Mouse (Mus musculus) kidney, adult 8-10 months (tissue): Measurements from ENCODE around the gene Optc.

Source experiments
- DNase-seq, 2 experiments: peaks; one replicate each; pipeline ENCODE4 v3.0.0; 2022

Optc gene

DNA sequence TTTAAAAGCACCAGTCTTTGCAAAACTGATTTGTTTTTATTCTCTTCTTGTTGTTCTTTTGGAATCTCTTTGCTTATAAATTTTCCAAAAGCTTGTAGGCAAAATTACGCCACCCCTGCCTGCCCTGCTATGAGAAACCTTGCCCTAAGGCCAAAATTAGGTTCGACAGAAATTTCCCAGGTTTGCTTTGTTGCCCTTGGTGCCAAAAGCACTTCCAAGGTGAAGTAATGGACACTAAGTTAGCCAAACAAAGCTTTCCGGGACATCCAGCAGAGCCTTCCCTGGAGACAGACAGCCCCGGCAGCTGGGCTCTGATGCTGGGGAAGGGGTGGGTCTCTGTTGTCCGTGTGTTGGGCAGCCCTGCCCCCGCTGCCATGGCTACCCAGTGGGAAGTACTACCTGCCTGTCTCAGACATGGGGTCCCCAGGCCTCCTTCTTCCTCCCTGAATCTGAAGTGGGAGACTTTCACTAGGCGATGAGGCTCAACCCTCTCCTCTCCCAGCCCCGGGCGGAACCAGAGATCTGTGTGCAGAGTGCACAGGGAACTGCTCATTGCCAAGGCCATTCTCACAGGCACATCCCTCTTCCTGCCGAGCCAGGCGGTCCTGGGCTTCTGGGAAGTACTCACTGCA, 9.8 kb upstream of the Optc start:
- peak; percentile 30 to 35 for DNase-seq

DNA sequence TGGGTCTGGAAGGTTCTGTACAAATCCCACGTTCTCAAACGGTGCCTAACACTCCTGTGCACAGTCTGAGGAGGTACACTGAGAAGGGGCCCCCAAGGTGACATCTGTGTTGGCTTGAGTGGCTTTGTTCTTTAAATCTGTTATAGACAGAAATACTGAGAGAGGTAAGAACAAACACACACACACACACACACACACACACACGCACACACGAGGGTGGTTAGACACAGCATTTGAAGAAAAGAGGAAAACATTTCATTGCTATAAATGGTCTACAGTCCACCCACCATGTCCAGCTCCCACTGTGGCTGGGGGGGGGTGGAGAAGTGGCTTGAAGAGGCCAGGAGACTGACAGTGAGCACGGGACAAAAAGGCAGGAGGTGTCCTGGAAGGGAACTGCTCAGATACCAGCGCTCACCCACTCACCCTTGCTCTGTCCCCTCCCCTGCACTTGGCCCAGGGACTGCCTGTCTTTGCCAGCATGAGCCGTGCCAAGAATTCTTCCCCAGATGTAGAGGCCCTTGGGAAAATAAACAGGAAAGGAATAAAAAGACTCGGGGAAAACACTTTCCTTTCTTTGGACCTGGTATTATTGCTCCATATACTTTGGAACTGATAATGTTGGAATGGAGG, 8.0 kb upstream of the Optc start:
- peak; percentile 78 to 86 for DNase-seq

- no peak for DNase-seq
These were observed 7.3 kb upstream of the Optc start for GRCm38 (mm10) chr1:133915115-133915514.

DNA sequence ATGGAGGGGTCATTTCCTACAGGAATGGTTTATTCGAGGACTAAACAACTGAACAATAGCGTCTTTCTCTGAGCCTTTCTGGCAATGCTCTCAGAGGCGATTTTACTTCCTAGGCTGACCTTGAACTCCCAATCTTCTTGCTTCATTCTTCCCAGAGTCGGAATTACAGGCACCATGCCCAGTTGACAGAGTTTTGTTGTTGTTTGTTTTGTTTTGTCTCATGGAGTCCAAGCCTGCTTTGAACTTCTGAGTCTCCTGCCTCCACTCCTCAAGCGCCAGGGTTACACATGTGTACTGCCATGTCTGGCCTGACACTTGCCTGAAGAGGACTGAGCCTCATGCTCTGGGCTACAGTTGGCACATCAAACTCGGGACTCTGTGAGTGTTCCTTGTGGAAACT, 5.2 kb upstream of the Optc start:
- DNase-seq: no peak

DNA sequence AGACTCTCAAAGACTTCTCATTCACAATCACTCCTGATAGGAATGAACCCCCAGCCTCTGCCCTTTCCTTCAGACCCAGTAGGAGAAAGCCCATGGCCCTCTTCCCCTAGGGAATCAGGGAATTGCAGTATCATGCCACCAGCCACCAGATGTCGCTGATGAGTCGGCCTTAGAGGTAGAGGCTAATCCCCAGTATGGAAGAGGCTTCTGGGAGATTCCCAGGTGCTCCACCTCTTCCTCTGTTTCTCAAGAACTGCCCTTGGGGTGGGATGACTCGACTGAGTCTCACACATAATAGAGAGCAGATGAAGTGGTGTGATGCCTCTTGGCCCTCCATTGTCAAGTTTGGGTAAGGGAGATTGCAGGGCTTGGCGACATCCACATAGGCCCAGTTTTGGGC, 3.7 kb upstream of the Optc start:
- DNase-seq: peak; percentile 37 to 49

DNA sequence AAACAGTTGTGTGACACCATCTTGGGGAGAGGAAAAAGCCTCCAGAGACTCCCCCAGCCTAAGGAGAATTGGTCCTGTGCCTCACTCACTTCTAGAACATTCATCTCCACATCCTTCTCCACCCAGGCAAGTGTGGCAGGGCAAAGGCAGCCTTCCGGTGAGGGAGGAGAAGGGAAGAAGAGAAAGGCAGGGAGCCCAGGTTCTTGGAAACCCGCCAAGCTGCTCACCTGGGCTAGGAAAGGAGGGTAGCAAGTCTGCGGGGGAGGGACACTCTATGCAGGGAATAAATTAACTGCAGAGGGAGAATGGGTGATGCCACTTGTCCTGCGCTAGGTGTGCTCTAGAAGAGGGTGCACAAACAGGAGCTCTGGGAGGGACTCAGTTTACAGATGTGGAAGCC, 3.2 kb upstream of the Optc start:
- no peak for DNase-seq

GRCm38 (mm10) chr1:133910108-133910507, 2.3 kb upstream of the Optc start:
- DNase-seq: no peak

DNA sequence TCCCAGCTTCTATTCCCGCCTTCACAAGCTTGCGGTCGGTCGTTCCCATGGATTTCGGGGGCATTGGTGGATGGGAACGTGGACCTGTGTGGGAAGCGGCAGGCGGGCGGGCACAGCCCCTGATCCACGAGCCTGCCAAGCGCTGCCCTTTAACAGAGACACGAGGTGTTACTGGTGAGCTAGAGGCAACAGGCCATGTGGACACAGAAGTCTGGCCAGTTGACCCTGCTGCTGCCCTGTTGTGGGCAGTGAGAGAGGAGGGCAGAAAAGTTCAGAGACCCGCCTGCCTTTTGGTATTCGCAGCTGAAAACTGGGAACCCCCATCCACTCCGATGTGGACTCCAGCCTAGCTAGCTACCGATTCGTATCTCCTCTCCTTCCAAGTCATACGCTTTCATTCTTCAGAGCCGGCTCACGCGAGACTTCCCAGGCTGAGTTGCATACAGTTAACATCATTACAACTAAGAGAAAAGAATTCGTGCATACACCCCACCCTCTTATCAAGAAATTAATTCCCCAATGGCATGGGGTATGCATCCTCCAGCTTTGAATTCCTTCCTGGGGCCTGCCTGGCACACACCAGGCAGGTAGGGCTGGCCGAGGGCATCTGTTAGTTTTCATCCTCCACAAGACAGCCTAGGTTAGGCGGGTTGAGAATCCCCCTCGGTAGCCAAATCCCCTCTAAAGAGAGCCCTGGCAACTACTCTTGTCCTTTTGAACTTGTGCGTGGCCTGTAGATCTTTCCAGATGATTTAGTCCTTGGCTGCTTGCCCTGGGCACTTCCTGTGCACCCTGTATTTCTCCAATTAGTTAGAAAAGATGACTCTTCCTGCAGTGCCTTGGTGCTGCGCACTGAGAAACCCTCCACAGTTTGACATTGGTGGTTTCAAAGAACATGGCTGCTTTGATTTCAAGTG, 1.1 kb upstream of the Optc start:
- DNase-seq: peak; percentile 60 to 73

DNA sequence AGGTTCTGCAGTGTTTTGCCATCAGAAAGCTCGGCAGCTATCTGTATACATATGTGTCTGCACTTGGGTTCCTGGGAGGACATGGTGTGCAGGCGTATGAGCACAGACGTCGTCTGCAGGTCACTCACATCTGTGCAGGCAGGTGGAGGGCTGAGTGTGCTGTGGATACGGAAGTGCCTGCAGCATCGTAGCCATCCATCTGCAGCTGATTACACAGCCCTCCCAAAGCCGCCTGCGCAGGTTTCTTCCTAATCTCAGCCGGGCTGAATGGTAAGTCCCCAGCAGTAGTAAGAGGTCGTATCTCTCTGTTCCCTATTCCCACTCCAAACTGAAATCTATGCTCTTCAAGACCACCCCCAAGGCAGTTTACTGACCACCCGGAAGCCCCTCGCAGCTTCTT, 1.4 kb downstream of the Optc start:
- no peak for DNase-seq

- DNase-seq: no peak
These were observed 7.0 kb downstream of the Optc start for GRCm38 (mm10) chr1:133900825-133901224.

GRCm38 (mm10) chr1:133899043-133899542, 8.7 kb downstream of the Optc start:
- no peak for DNase-seq

DNA sequence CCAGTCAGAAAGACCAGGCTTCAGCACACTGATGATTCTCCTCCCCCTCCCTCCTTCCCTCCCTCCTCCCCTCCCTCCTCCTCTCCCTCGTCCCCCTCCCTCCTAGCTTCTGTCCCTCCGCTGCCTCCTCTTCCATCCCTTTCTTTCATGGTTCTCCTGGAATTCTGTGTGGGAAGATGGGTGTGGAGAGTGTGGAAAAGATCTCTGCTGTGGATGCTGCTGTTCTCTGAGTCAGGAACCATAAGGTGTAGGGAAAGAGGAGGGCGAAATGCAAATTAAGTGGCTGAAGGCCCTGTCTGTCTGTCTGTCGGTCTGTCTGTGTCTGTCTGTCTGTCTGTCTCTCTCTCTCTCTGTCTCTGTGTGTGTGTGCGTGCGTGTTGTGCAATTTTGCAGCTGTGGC, 10.5 kb downstream of the Optc start:
- DNase-seq: no peak

DNA sequence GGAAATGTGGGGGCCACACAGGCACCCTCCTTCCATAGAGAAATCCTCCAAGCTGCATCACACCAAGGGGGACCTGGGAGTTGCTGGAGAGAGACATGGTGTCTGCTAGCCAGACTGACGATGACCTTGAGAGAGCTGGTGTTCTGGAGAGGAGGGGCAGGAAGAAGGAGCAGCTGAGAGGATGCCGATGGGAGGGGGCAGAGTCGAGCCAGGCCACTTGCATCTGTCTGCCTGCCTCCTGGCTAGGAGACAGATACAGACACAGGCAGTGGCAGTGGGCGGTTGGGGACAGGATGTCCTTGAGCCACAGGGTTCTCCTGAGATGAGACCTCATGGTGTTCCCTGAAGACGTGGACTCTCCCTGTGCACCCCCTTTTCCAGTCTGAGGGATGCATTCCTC, 16.3 kb downstream of the Optc start:
- peak; percentile 45 to 57 for DNase-seq

DNA sequence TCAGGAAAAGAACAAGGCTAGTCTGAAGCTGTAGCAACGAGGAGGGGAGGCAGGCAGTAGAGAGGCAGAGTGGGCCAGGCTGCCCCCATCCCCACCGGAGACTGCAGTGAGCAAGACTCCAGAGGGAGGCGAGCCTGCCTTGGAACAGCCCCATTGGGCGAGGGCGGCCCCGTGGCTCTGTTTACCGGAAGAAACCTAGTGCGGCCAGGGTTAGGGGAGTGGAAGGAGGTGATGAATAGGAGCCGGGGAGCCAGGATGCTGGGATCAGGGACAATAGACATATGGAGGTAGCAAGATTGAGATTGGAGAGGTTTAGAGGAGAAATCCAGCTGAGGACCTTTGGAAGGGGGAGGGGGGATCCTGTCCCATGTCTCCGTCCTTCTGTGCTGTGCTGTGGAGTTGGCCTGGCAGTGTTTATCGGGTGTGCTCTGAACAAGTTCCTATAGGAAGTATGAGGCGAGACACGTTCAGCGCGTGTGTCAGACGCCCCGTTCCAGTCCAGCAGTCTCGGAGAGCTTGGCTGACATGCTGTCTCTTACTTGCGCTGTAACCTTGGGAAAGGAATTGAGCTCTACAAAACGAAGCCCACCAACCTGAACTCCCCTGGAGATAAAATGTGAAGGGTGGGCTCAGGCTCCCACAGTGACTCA, 17.7 kb downstream of the Optc start:
- no peak for DNase-seq

- DNase-seq: no peak
These were observed 20.1 kb downstream of the Optc start for GRCm38 (mm10) chr1:133887538-133888250.

DNA sequence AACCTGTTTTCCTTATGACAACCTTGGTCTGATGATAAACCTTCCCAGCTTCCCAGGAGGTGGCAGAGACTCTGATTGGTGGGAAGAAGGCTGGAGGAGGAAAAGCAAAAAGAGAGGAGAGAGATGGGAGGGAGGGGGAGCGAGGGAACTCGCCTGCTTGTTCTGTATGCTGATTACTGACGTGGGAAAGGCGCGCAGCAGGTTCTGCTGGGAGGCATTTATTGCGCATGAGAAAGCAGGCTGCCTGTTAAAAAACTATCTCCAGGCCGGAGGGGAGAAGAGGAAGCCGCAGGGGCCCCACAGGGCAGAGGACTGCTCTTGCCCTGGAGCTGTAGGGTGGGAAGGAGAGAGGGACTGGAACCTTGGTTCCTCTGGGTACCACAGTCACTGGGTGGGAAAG, 20.8 kb downstream of the Optc start:
- no peak for DNase-seq

- DNase-seq: no peak
These were observed 21.4 kb downstream of the Optc start for GRCm38 (mm10) chr1:133886431-133886830.

DNA sequence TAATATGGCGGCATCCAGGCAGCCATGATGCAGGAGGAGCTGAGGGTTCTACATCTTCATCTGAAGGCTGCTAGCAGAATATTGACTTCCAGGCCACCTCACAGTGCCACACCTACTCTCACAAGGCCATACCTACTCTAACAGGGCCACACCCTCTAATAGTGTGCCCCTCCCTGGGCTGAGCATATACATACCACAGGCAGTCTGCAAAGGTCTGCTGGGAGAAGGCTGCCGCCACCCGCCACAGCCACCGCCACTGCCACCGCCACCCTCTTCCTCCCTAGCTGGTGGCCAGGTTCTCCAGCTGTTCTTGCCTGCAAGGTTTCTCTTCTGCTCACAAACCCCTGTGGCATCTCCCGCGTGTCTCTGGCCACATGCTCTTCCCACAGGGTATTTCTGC, 22.0 kb downstream of the Optc start:
- no peak for DNase-seq

DNA sequence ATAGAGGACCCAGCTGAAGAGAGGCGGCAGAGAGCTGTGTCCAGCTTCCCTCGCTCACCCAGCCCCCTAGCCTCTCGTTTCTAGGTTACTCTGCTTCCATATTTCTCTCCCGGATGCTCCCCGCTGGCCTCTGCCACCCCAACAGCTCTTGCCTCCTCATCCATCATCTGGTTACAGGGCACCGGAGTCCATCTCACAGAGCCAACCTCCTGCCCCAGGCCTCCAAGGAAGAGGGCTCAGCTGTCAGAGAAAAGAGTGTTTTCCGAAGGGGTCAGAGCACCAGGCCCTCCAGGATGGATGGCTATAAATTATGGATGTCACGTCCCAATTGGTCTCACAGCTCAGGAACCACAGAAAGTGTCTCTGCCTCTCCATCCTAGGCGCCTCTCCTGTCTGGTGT, 23.1 kb downstream of the Optc start:
- no peak for DNase-seq

DNA sequence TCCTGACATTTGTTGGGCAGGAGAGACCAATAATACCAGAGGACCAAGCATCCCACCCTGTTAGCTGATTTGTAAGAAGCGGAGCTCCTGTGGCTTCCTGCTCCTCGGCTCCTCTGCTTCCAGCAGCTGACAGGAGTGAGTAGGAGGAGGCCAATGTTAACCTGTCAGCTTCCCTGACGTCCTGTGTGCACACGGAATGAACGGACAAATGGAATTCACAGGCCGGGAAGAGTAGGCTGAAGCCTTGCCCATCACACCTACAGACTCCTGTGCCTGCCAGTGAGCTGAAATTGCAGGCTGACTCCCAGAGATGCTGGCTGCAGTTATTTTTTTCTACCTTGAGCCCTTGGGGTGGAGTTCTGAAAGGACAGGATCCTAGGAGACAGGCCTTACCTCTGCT, 23.7 kb downstream of the Optc start:
- no peak for DNase-seq

- DNase-seq: peak in 1 of 2 experiments; percentile 33
These were observed 25.2 kb downstream of the Optc start for GRCm38 (mm10) chr1:133882283-133883217.
